Mouse (Mus musculus): ENCODE measurements at regions not wholly inside any gene's neighbourhood (a gene's known extent, or its start where the extent isn't known, plus 50 kb on each side); places are given as distances from the start of the nearest gene placed in this dataset.

GRCm38 (mm10) chr3:35102715-35103591, 452.7 kb downstream of the Sox2 start:
- peak; percentile 81 to 88 for DNase-seq (ENCODE audit: low spot score in 2 of 2)

- no peak for DNase-seq (ENCODE audit: low spot score in 2 of 2)
Observed at GRCm38 (mm10) chr3:35104884-35105283, 454.7 kb downstream of the Sox2 start.

DNA sequence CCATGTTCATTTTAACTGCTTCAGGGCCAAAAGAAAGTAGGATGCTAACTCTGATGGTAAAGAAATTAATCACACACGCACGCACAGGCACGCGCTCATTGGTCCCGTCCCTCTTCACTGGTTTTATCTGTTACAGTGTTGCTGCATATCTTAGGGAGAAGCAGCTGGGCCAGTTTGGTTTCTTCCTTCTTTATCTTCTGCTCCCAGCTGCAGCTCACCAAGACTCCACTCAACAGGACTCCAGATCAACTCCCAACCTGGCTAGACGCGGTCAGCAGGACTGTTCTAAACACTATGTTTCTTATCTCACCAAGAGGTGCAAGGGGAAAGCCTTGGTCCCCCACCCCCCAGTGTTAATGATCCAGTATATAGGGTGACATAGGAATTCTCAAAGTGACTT, 455.9 kb downstream of the Sox2 start:
- DNase-seq (ENCODE audit: low spot score in 2 of 2): no peak

DNA sequence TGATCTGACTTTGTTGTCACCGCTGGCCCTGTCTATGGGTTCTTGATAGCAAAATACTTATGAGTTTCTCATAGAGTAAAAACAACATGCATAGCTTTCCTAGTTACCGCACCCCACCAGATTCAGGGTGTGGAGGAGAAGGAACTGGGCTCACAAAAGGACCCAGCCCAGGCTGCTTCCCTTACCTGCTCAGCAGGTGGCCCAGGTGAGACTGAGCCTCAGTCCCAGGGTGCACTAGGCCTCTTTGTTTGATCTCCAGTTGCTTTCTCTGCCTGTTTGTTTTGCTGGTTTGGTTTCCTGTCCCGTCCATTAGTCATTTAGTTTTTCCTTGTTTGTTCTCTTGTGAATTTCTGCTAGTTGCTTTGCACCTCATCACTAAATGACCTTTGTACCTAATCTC, 483.3 kb downstream of the Sox2 start:
- no peak for DNase-seq (ENCODE audit: low spot score in 2 of 2)

DNA sequence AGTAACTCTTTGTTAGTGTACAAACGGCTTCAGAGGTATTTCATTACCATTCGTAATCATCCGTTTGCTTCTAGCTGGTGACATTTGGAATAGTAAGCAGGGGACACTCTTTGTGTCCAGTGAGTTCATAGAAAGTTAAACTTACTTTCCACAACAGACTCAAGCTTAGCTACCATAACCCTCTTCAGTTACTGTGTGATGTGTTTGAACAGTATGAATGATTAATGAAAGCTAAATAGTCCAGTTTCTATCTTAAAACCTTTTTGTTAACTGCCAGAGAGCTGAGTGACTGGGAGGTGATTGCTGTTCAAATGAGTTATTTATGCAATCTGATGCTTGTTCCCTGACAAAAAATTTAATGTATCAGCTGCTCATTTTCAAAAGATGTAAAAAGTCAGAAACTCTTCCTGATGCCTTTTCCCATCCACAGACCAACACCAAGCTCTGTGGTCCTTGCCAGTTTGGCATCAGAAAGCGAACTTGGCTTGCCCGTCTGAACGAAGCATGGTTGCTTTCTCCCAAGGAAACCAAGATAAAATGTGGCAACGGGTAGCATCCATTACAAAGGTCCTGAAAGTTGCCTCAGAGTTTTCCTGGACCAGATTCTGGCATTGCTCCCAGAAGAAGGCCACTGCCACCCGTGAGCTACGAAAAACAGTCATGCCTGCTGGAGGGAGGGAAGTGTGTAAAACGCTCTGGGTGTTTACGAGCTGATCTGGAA, 491.5 kb downstream of the Sox2 start:
- DNase-seq (ENCODE audit: low spot score in 2 of 2): peak; percentile 69 to 74

- no peak for DNase-seq (ENCODE audit: low spot score in 2 of 2)
Observed at GRCm38 (mm10) chr3:35142683-35143082, 492.5 kb downstream of the Sox2 start.

GRCm38 (mm10) chr3:35145569-35145968, 495.4 kb downstream of the Sox2 start:
- no peak for DNase-seq (ENCODE audit: low spot score in 2 of 2)

GRCm38 (mm10) chr3:35146681-35147080, 496.5 kb downstream of the Sox2 start:
- DNase-seq (ENCODE audit: low spot score in 2 of 2): peak; percentile 65 to 71

GRCm38 (mm10) chr3:35149251-35149691, 499.1 kb downstream of the Sox2 start:
- peak; percentile 85 to 88 for DNase-seq (ENCODE audit: low spot score in 2 of 2)

- DNase-seq (ENCODE audit: low spot score in 2 of 2): peak; percentile 65 to 70
Observed at GRCm38 (mm10) chr3:35152191-35152590, 502.0 kb downstream of the Sox2 start.

DNA sequence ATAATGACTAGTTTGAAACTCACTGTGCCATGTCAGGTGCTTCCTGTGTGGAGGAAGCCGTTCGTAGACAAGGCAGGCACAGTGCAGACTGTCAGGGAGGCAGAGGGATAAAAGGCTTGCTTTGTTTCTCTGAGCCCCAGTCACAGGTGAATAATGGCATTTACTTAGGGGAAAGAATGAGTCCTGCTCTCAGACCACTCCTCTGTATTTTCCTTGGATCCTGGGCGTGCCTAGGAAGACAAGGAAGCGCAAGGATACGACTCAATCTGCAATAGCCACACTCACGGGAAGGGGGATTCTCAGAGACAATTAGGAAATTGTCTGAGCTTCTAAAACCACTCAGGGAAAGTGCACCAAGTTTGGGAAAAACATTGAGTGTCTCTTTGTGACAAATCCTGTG, 504.1 kb downstream of the Sox2 start:
- DNase-seq (ENCODE audit: low spot score in 2 of 2): no peak

GRCm38 (mm10) chr3:35168676-35169075, 518.5 kb downstream of the Sox2 start:
- DNase-seq (ENCODE audit: low spot score in 2 of 2): no peak

DNA sequence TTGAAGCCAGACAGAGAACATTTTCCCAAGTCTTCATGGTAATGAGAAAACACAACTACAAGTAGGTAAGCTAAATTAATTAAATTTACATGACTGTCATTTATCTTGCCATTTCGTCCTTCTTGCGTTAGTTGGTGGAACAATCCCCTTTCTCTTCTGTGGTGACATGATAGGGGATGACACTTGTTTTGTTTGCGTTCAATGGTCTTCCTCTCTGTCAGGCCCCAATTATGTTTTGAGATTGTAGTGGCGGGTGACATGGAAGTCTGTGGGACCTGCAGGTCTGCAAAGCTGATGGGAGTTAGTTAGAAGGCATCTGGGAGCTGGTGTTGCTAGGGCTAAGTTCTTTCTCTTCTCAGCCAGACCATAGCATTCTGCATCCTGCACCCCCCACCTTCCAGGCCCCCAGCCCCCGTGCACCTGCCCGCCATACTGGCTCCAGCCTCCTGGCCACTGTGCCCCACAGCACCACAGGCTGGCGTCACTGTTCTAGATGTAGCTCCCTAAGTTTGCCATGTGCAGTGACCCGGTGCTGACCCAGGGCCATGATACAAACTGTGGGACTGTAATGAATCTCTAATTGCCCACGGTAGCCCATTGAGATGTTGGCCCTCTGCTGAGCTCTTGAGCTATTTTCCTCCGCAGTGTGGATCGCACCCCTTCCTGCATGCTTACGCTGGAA, 528.7 kb downstream of the Sox2 start:
- DNase-seq (ENCODE audit: low spot score in 2 of 2): no peak

DNA sequence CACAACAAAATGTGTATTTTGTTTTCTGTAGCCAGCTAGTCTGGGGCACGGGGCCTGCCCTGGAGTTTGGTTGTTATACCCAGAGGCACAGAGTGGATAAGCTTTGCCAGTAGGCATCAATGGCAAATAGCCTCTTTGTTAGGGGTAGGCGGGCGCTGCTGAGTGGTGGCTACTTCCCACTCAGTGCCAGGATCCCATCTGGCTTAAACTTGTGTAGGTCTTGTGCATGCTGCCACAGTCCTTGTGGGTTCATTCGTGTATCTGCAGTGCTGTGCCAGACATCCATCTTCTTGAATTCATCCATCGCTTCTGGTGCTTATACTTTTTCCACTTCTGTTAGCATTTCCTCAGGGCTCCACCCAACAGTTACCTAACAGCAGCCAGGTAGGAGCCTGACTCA, 545.4 kb upstream of the Atp11b start:
- DNase-seq (ENCODE audit: low spot score in 2 of 2): peak; percentile 28 to 38

GRCm38 (mm10) chr3:35219394-35219793, 534.5 kb upstream of the Atp11b start:
- no peak for DNase-seq (ENCODE audit: low spot score in 2 of 2)

GRCm38 (mm10) chr3:35221183-35221582, 532.7 kb upstream of the Atp11b start:
- no peak for DNase-seq (ENCODE audit: low spot score in 2 of 2)

- peak; percentile 34 to 45 for DNase-seq (ENCODE audit: low spot score in 2 of 2)
Observed at GRCm38 (mm10) chr3:35222251-35222650, 531.7 kb upstream of the Atp11b start.

DNA sequence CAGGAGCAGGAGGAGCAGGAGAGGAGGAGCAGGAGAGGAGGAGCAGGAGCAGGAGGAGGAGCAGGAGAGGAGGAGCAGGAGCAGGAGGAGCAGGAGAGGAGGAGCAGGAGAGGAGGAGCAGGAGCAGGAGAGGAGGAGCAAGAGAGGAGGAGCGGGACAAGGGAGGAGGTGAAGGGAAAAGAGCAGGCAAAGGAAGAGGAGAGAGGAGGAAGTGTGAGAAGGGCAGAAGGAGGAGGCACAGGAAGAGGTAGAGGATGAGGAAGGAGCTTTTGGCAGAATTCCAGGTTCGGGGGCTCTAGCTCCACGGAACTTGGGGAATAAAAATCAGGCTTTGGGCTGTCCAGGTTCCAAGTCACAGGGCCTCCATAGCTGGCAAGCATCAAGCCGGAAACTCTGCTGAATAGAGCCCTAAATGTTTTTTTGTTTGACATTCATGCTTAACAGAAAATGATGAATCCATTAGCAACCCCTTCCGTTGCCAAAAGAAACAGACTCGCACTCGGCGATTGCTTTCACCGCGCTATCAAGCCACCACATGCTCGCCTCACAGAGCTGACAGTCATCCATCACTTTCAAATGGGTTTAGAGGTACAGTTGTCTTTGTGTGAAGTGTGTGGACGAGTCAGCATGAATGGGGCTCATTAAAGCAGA, 528.7 kb upstream of the Atp11b start:
- peak; percentile 53 to 65 for DNase-seq (ENCODE audit: low spot score in 2 of 2)

DNA sequence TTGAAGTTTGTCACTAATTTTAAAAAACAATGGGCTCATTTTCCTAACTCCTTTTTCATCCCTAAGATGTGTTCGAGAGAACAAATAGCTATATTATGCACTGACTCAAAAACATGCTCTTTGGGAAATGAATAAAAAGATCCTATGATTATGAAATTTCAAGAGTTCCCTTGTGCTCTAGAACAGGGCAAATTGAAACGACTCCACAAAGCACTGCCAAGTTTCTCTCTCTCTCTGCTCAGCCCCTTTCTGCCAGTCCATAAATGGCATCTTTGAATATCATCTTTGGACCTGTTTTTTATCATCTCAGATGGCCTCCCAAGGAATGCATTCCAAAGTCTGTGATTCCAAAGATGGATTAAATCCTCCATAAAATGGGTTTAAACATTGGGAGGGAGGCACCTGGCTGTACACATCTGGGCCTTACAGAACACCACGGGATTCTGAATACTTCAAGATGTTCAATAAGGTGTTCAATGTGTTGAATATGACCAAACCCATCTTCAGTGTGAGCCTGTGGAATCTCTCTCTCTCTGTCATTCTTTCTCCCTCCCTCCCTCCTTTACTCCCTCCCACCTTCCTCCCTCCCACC, 528.0 kb upstream of the Atp11b start:
- DNase-seq (ENCODE audit: low spot score in 2 of 2): no peak

- no peak for DNase-seq (ENCODE audit: low spot score in 2 of 2)
Observed at GRCm38 (mm10) chr3:35231158-35231928, 522.6 kb upstream of the Atp11b start.

GRCm38 (mm10) chr3:35232487-35232886, 521.4 kb upstream of the Atp11b start:
- DNase-seq (ENCODE audit: low spot score in 2 of 2): peak in 1 of 2 experiments; percentile 52
